Mouse (Mus musculus): Measurements from ENCODE around the gene Arhgap32.
A peak's percentile ranks its signal among the peaks of the same experiment; 100 is the strongest.
"Not testable (repeated sequence)": the region's sequence is repeated elsewhere in the genome, so short reads cannot be mapped to it uniquely, and the experiment has no call there.

Gene Arhgap32

GRCm38 (mm10) chr9:32115786-32116185, at the start of gene Arhgap32:
Gene Arhgap32 (plus strand): TSS chr9:32116136.
- DNase-seq: no peak

- DNase-seq: no peak
These were observed 43.2 kb upstream of the Arhgap32 start for GRCm38 (mm10) chr9:32072778-32073177.

- peak; percentile 50 to 59 for DNase-seq
These were observed 27.7 kb upstream of the Arhgap32 start for GRCm38 (mm10) chr9:32088106-32088776.

- DNase-seq: no peak
These were observed 27.1 kb upstream of the Arhgap32 start for GRCm38 (mm10) chr9:32088882-32089281.

- DNase-seq: no peak
These were observed 22.5 kb upstream of the Arhgap32 start for GRCm38 (mm10) chr9:32093456-32093855.

- no peak for DNase-seq
These were observed 21.4 kb upstream of the Arhgap32 start for GRCm38 (mm10) chr9:32094351-32095120.

GRCm38 (mm10) chr9:32095511-32095910, 20.4 kb upstream of the Arhgap32 start:
- DNase-seq: peak; percentile 41 to 64

- DNase-seq: peak; percentile 35 to 43
These were observed 19.4 kb upstream of the Arhgap32 start for GRCm38 (mm10) chr9:32096541-32096940.

GRCm38 (mm10) chr9:32097123-32097522, 18.8 kb upstream of the Arhgap32 start:
- DNase-seq: no peak

GRCm38 (mm10) chr9:32098425-32099155, 17.3 kb upstream of the Arhgap32 start:
- DNase-seq: no peak

GRCm38 (mm10) chr9:32100561-32100960, 15.4 kb upstream of the Arhgap32 start:
- DNase-seq: peak; percentile 53 to 63

- no peak for DNase-seq
These were observed 14.4 kb upstream of the Arhgap32 start for GRCm38 (mm10) chr9:32101488-32101887.

- DNase-seq: no peak
These were observed 11.3 kb upstream of the Arhgap32 start for GRCm38 (mm10) chr9:32104670-32105069.

- DNase-seq: no peak
These were observed 5.6 kb upstream of the Arhgap32 start for GRCm38 (mm10) chr9:32110376-32110775.

GRCm38 (mm10) chr9:32116272-32116671, 336 bp downstream of the Arhgap32 start:
- DNase-seq: no peak

GRCm38 (mm10) chr9:32117876-32118275, 1.9 kb downstream of the Arhgap32 start:
- no peak for DNase-seq

- no peak for DNase-seq
These were observed 2.5 kb downstream of the Arhgap32 start for GRCm38 (mm10) chr9:32118433-32118832.

GRCm38 (mm10) chr9:32119586-32119985, 3.6 kb downstream of the Arhgap32 start:
- no peak for DNase-seq

GRCm38 (mm10) chr9:32120162-32120561, 4.2 kb downstream of the Arhgap32 start:
- no peak for DNase-seq

- DNase-seq: not testable (repeated sequence)
These were observed 5.3 kb downstream of the Arhgap32 start for GRCm38 (mm10) chr9:32121271-32121670.

- DNase-seq: no peak
These were observed 20.3 kb downstream of the Arhgap32 start for GRCm38 (mm10) chr9:32136195-32136594.

- no peak for DNase-seq
These were observed 20.9 kb downstream of the Arhgap32 start for GRCm38 (mm10) chr9:32136680-32137295.
